Mouse (Mus musculus) CD4-positive, CD25-positive, alpha-beta regulatory T cell, adult 4 months (primary cell): ENCODE data around the gene Zzef1. TPM values are rescaled to one million over a fixed set of nuclear protein-coding genes. Genes with fewer than 3 reads are reported as not detected.

Source experiments
- ATAC-seq: one replicate; pipeline ENCODE4 v1.8.0; 2017
- polyA plus RNA-seq, 2 experiments: library from polyadenylated mRNA; unstranded; fragments of 100-300 nt; shearing (Covaris generic); gene quantifications; one replicate each; pipeline ENCODE4 v1.2.1; 2017

Gene Zzef1
- polyA plus RNA-seq, 2 experiments from 2014 or later, result 25.7 to 32.2 TPM

- ATAC-seq, result no peak
Observed at GRCm38 (mm10) chr11:72807992-72808391, 12.0 kb downstream of the Zzef1 start.

GRCm38 (mm10) chr11:72813687-72814086 is 17.7 kb downstream of the Zzef1 start:
- no peak for ATAC-seq

GRCm38 (mm10) chr11:72814188-72814587 is 18.2 kb downstream of the Zzef1 start:
- ATAC-seq, result no peak

- ATAC-seq, result no peak
Observed at GRCm38 (mm10) chr11:72816859-72817258, 20.8 kb downstream of the Zzef1 start.

GRCm38 (mm10) chr11:72818067-72818466 is 22.0 kb downstream of the Zzef1 start:
- no peak for ATAC-seq

GRCm38 (mm10) chr11:72821041-72821440 is 25.0 kb downstream of the Zzef1 start:
- ATAC-seq, result no peak

- ATAC-seq, result no peak
Observed at GRCm38 (mm10) chr11:72829869-72830268, 33.8 kb downstream of the Zzef1 start.

GRCm38 (mm10) chr11:72842731-72843130 is 46.7 kb downstream of the Zzef1 start:
- no peak for ATAC-seq

GRCm38 (mm10) chr11:72843576-72843975 is 47.5 kb downstream of the Zzef1 start:
- no peak for ATAC-seq

GRCm38 (mm10) chr11:72845526-72845925 is 49.5 kb downstream of the Zzef1 start:
- no peak for ATAC-seq

GRCm38 (mm10) chr11:72846685-72847084 is 50.7 kb downstream of the Zzef1 start:
- ATAC-seq, result no peak

- ATAC-seq, result no peak
Observed at GRCm38 (mm10) chr11:72847831-72848628, 52.0 kb downstream of the Zzef1 start.

- ATAC-seq, result no peak
Observed at GRCm38 (mm10) chr11:72850419-72851131, 54.5 kb downstream of the Zzef1 start.

- ATAC-seq, result no peak
Observed at GRCm38 (mm10) chr11:72851214-72851613, 55.2 kb downstream of the Zzef1 start.

GRCm38 (mm10) chr11:72852122-72852521 is 56.1 kb downstream of the Zzef1 start:
- no peak for ATAC-seq

- ATAC-seq, result no peak
Observed at GRCm38 (mm10) chr11:72853086-72853485, 57.1 kb downstream of the Zzef1 start.

GRCm38 (mm10) chr11:72854251-72854650 is 58.2 kb downstream of the Zzef1 start:
- ATAC-seq, result no peak

GRCm38 (mm10) chr11:72856764-72857163 is 60.7 kb downstream of the Zzef1 start:
- no peak for ATAC-seq

- no peak for ATAC-seq
Observed at GRCm38 (mm10) chr11:72861236-72861635, 65.2 kb downstream of the Zzef1 start.

GRCm38 (mm10) chr11:72866446-72866845 is 70.4 kb downstream of the Zzef1 start:
- ATAC-seq, result no peak

GRCm38 (mm10) chr11:72872061-72872460 is 76.0 kb downstream of the Zzef1 start:
- no peak for ATAC-seq

GRCm38 (mm10) chr11:72892623-72893022 is 96.6 kb downstream of the Zzef1 start:
- no peak for ATAC-seq

GRCm38 (mm10) chr11:72908391-72908790 is 112.4 kb downstream of the Zzef1 start:
- ATAC-seq, result no peak
